Mouse (Mus musculus): Measurements from ENCODE around the gene Scd3. TPM values are rescaled to one million over a fixed set of nuclear protein-coding genes. Genes with fewer than 3 reads are reported as not detected.
A peak's percentile ranks its signal among the peaks of the same experiment; 100 is the strongest.

The Scd3 gene
- polyA plus RNA-seq, 1 experiment, result 0.45 TPM

GRCm38 (mm10) chr19:44292083-44292482 lies 89.0 kb downstream of the Scd3 start:
- H3K27ac ChIP-seq (ENCODE audit: control insufficient read depth, insufficient read depth, low read depth, low read length, poor library complexity), result no peak overlapping the region
- peaks cover 2% of the 10 kb centered on the region; the same call in 1 of the 2 replicates for H3K4me1 ChIP-seq (ENCODE audit: control insufficient read depth, insufficient read depth, low read length)
- H3K4me3 ChIP-seq (replicated peaks; ENCODE audit: control insufficient read depth, low read depth, low read length), result no peak overlapping the region
- TF ChIP-seq CTCF (IDR thresholded peaks at IDR 0.05; ENCODE audit: control insufficient read depth, insufficient read depth, low read length), result no peak
- no peak for TF ChIP-seq POLR2A (IDR thresholded peaks at IDR 0.05; ENCODE audit: borderline replicate concordance, control insufficient read depth, low read depth, low read length)
- 93% methylated on average over 2 of the region's 2 CpGs for WGBS

GRCm38 (mm10) chr19:44292483-44292882 lies 89.4 kb downstream of the Scd3 start:
- WGBS, result 51% methylated on average over 3 of the region's 3 CpGs
- peaks cover 2% of the 10 kb centered on the region; the same call in 1 of the 2 replicates for H3K4me1 ChIP-seq (ENCODE audit: control insufficient read depth, insufficient read depth, low read length)

GRCm38 (mm10) chr19:44292941-44293768 lies 90.1 kb downstream of the Scd3 start, which contains the start of gene Scd2:
Gene Scd2 (plus strand): TSS chr19:44293674.
- TF ChIP-seq CTCF (IDR thresholded peaks at IDR 0.05; ENCODE audit: control insufficient read depth, insufficient read depth, low read length), result no peak
- TF ChIP-seq POLR2A (IDR thresholded peaks at IDR 0.05; ENCODE audit: borderline replicate concordance, control insufficient read depth, low read depth, low read length), result no peak
- Histone ChIP-seq H3K4me3 (replicated peaks; ENCODE audit: control insufficient read depth, low read depth, low read length) (peak within 1 kb of the TSS; percentile 66), H3K27ac (ENCODE audit: control insufficient read depth, insufficient read depth, low read depth, low read length, poor library complexity) (peak within 1 kb of the TSS; percentile 52), H3K4me1 (ENCODE audit: control insufficient read depth, insufficient read depth, low read length) (peaks cover 2% of the 10 kb centered on the region; the same call in 1 of the 2 replicates)
- WGBS, result 6% methylated on average over 21 of the region's 21 CpGs

More at GRCm38 (mm10) chr19:44292483-44292882, 89.4 kb downstream of the Scd3 start:
- no peak overlapping the region for H3K27ac ChIP-seq (ENCODE audit: control insufficient read depth, insufficient read depth, low read depth, low read length, poor library complexity)
- H3K4me3 ChIP-seq (replicated peaks; ENCODE audit: control insufficient read depth, low read depth, low read length), result no peak overlapping the region
- TF ChIP-seq POLR2A (IDR thresholded peaks at IDR 0.05; ENCODE audit: borderline replicate concordance, control insufficient read depth, low read depth, low read length), result no peak
- TF ChIP-seq CTCF (IDR thresholded peaks at IDR 0.05; ENCODE audit: control insufficient read depth, insufficient read depth, low read length), result no peak

Other genes with a start within 250 kb of the Scd3 start
- not detected in 2 replicates for gene Cpn1, start 216.7 kb upstream of the Scd3 start, polyA plus RNA-seq (2011; ENCODE audit: insufficient read depth, insufficient read length, low replicate concordance, missing spikeins)
- gene Cyp2c23, start 174.1 kb upstream of the Scd3 start, polyA plus RNA-seq (2011; ENCODE audit: insufficient read depth, insufficient read length, low replicate concordance, missing spikeins), result 1.0 TPM in 2 replicates
- 7.4 and 8.4 TPM in 2 replicates for gene Erlin1, start 133.5 kb upstream of the Scd3 start, polyA plus RNA-seq (2011; ENCODE audit: insufficient read depth, insufficient read length, low replicate concordance, missing spikeins)
- gene Chuk, start 95.8 kb upstream of the Scd3 start, polyA plus RNA-seq (2011; ENCODE audit: insufficient read depth, insufficient read length, low replicate concordance, missing spikeins), result 21.4 and 31.3 TPM in 2 replicates
- 8.3 and 22.6 TPM in 2 replicates for gene Cwf19l1, start 67.4 kb upstream of the Scd3 start, polyA plus RNA-seq (2011; ENCODE audit: insufficient read depth, insufficient read length, low replicate concordance, missing spikeins)
- 40.9 and 78.0 TPM in 2 replicates for gene Bloc1s2, start 56.8 kb upstream of the Scd3 start, polyA plus RNA-seq (2011; ENCODE audit: insufficient read depth, insufficient read length, low replicate concordance, missing spikeins)
- gene Pkd2l1, start 10.8 kb upstream of the Scd3 start, polyA plus RNA-seq (2011; ENCODE audit: insufficient read depth, insufficient read length, low replicate concordance, missing spikeins), result not detected in 2 replicates
- 7.2 and 19.7 TPM in 2 replicates for gene Scd2, start 90.4 kb downstream of the Scd3 start, polyA plus RNA-seq (2011; ENCODE audit: insufficient read depth, insufficient read length, low replicate concordance, missing spikeins)
- not detected in 2 replicates for gene Scd4, start 129.8 kb downstream of the Scd3 start, polyA plus RNA-seq (2011; ENCODE audit: insufficient read depth, insufficient read length, low replicate concordance, missing spikeins)
- 29.4 and 37.4 TPM in 2 replicates for gene Scd1, start 204.6 kb downstream of the Scd3 start, polyA plus RNA-seq (2011; ENCODE audit: insufficient read depth, insufficient read length, low replicate concordance, missing spikeins)

Measured in bone marrow, adult 2 months (tissue).